Mouse (Mus musculus) thymus, postnatal 14 days (tissue): ENCODE measurements at regions not wholly inside any gene's neighbourhood (a gene's known extent, or its start where the extent isn't known, plus 50 kb on each side); places are given as distances from the start of the nearest gene placed in this dataset.

Experiments
- DNase-seq: peaks from one replicate; pipeline ENCODE4 v3.0.0; 2021

DNA sequence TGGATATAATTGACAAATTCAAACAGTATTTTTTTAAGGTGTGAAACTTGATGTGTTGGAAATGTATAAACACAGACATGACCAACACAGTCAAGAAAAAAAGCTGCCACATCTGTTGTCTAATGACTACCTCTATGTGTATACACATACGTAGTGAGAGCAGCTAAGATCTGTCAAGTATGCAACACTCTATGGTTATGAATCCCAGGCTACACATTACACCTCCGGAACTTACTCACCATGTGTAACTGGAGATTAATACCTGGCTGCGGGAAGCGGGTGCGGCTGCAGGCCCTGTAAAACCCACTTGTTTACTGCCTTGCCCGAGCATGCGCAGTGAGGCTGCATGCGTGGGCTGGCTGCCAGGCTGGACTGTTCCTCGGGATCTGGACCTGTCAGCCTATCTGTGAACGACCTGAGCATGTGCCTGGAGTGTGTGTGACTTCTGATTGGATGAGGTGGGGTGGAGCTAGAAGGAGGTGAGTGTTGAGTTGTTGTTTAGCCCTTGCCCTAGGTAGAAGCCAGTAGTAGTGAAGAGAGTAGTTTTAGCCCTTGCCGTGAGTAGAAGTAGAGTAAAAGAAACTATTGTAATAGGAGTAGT lies 211.1 kb downstream of the Sp3 start:
- no peak for DNase-seq

GRCm38 (mm10) chr2:72773401-72773800 lies 206.8 kb downstream of the Sp3 start:
- no peak for DNase-seq

- peak; percentile 43 for DNase-seq
These were observed 202.9 kb downstream of the Sp3 start for GRCm38 (mm10) chr2:72777330-72777729.

- DNase-seq: no peak
These were observed 202.3 kb downstream of the Sp3 start for GRCm38 (mm10) chr2:72777806-72778510.

- DNase-seq: no peak
These were observed 200.7 kb downstream of the Sp3 start for GRCm38 (mm10) chr2:72779268-72780163.

DNA sequence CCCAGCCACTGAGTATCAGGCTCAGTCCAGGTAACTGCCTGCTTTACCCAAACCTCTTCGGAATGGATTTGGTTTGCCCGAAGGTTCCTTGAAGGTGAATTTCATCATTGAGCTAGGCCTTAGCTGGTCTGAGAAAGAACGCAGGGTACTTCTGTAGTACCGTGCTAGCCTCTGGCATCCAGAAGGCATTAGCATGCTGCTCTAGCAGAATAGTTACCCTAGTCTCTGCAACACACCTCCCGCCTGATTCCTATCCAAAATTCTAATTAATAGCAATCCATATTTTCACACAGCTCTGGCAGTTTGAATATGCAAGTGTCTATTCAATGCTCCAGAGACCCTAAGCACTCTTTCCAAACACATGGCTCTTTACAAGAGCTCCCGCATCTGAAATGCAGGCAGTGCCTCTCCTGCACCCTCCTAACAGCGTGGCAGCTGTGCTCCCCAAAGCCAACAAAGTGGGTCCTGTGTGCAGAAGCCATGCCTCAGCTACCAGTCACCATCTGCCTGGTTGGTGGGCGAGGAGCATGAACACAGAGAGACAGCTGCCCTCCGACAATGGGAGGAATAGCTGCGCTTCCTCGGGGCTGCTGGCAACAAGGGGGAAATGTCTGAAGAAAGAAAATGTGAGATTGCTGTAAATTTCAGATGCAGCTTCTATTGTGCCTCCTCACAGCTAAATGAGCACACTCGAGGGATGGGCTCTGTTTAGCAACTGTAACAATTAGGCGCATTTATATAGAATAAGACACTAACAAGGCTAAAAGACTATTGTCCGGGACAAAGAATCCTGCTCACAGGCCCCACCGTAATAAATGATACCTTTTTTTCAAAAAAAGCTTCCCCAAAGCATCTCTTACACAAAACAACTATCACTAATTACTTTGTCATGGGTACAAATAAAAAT lies 198.6 kb downstream of the Sp3 start:
- no peak for DNase-seq

GRCm38 (mm10) chr2:72782355-72782754 lies 197.9 kb downstream of the Sp3 start:
- no peak for DNase-seq

DNA sequence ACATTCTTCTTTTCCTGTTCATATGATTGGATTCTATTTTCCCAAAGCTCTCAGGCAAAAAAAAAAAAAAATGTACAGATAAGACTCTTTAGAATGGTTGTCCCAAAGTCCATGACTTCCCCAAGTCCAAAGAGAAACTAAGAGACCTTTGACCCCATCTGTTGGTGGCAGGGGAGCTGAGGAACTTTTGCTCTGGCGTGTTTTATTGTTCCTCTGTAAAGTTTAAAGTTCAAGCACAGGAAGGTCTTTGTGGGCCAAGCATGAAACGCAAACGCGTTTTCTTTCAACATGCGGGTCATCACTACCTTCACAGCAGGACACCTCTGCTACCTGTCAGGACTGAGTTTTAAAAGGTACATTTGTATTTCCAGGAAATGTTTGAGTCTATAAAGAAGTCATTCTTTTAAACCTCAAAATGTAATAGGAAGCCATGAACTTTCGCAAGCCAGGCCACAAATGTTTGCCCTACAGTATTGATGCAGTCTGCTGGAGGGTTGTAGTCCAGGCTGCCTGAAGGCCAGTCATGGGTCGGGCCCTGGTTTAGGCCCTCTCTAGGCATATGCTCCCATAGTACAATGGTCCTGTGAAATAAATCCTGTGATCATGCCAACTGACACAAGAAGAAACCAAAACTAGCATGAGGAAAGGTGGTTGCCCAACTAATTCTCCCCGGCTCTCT lies 194.7 kb downstream of the Sp3 start:
- no peak for DNase-seq

DNA sequence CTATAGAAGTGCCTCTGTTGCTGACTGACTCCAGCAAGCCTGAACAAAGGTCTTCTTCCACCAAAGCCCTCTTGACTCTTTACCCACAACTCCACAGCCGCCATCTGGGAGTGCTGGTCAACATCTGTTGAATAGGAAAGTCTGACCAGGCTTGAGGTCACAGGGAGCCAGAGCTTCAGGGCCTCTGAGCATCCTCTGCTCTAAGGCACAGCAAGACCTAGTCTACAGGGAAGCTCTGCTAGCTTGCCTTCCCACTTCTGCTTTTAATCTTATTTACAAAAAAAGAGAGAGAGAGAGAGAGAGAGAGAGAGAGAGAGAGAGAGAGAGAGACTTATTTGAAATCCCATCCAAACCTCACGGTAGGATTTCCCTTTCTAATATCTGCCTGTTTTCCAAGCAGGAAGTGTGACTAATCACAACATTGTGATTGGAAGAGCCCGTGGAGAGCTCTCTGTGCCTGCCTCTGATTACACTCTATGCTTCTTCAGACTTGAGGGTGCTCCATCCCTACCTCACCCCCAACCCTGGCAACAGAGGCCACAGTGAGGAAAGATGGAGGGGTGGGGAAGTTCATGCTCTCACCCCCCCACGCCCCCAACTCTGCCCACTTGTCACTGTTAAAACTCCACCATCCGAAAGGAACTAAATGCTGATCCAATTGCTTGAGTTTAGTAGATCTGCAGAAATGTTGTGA lies 194.1 kb downstream of the Sp3 start:
- DNase-seq: no peak

DNA sequence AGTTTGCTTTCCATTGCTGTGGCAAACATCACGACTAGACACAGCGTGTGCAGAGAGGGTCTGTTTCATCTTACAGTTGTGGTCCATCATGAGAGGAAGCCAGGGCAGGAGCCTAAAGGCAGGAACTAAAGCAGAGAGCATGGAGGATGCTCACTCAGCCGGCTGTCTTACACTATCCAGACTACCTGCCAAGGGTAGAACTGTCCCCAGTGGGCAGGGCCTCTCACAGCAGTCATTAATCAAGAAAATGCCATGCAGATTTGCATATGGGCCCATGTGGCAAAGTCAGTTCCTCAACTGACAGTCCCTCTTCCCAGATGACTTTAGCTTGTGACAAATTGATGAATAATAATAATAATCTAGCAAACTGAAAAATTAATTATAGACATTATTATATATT lies 192.6 kb downstream of the Sp3 start:
- no peak for DNase-seq

DNA sequence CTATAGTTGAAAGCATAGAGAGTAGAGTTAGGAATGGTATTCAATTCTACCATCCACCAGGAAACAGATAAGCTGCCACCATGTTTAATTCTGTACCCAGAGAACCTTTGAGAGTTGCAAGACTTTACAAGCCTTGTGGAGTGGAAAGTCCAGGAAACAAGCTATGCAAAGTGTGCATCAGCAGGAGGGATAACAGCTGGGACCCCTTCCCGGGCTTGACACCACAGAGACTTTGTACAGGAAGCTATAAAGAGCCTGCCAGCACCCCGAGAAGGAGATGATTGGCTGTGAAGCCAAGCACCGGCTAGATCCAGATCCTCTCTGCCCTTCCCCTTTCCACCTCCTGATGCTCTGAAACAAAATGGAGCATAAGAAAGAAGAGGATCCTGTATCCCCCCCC lies 188.8 kb downstream of the Sp3 start:
- DNase-seq: no peak

DNA sequence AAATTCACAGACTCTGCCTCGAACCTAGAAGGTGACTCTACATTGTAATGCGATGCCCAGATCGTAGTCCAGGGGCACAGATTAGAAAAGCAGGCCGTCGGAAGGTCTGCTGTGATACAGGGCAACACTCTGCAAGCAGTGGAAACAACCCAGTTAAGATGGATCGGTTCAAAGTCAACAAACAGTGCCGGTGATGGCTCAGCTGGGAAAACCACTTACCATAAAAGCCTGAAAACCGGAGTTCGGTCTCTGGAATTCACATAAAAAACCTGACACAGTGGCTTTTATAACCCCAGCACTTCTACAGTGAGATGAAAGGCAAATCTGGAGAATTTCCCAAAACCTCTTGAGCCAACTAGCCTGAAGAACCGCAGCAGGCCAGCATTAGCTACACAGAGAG lies 186.8 kb downstream of the Sp3 start:
- no peak for DNase-seq

DNA sequence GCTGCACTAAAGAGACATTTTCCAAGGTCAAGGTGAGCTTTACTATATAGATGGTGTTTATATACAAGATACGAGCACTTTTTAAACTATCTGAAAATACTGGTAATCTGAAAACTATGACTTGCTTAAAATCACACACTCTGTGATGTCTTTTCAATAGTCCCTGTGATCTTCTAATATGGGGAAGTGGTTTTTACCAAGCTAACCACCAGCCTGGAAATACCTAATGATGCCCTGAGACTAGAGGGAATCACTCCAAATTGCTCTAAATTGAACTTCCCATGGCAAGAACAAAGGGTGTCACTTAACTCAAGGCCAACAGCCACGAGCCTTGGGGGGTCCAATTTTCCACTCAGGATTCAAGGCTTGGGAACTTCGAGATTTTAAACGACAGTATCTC lies 185.7 kb downstream of the Sp3 start:
- no peak for DNase-seq

DNA sequence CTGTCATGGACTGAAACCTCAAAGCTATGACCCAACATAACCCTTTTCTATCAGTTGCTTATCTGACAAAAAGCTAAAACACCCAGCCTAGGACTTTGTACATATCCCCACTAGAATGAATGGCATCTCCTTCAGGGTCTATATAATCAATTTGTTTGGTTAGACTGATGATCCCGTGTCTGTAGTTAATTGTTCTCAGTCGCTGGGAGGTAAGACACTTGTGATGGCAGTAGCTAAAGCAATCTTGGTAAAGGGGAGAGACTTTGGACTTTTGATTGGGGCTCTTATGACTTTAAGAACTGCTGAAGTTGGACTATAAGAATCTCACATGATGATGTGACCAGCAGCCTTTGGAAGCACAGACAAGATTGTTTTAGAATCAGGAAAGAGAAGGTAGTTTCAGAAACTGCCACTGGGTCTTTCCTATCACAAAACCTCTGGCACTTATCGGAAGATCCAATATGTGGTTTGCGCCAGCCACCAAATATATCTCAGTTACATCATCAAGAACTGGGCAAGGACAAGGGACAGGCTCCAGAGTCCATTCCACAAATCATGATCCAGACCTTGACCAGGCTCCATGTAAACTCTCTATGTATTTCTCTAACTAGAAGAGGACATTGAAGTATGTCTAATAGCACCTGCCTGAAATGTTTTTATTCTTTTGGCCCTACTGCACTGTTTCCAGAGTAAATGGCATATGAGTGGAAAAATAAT lies 183.1 kb downstream of the Sp3 start:
- DNase-seq: no peak

DNA sequence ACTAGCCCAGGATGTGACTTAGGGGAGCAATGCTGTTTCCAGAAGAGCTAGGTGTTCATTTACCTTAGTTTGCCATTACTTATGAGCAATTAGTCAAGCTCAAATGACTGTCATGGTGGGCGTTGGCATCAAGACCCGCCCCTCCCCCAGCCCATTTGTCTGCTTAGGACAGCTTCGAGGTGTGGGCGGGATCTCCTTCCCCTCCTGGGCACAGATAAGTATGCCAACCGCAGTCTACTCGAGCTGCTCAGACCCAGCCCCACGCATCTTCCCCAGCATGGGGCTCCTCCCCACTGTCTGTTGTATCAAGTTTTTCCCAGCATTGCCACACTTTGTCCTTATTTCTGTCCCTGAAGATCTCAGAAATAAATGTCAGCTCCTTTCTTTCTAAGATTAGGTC lies 179.6 kb downstream of the Sp3 start:
- DNase-seq: no peak

- no peak for DNase-seq
These were observed 166.8 kb downstream of the Sp3 start for GRCm38 (mm10) chr2:72813282-72813974.

GRCm38 (mm10) chr2:72825251-72825650 lies 155.0 kb downstream of the Sp3 start:
- no peak for DNase-seq

GRCm38 (mm10) chr2:72829139-72829538 lies 151.1 kb downstream of the Sp3 start:
- DNase-seq: no peak

GRCm38 (mm10) chr2:72832770-72833169 lies 147.5 kb downstream of the Sp3 start:
- no peak for DNase-seq

DNA sequence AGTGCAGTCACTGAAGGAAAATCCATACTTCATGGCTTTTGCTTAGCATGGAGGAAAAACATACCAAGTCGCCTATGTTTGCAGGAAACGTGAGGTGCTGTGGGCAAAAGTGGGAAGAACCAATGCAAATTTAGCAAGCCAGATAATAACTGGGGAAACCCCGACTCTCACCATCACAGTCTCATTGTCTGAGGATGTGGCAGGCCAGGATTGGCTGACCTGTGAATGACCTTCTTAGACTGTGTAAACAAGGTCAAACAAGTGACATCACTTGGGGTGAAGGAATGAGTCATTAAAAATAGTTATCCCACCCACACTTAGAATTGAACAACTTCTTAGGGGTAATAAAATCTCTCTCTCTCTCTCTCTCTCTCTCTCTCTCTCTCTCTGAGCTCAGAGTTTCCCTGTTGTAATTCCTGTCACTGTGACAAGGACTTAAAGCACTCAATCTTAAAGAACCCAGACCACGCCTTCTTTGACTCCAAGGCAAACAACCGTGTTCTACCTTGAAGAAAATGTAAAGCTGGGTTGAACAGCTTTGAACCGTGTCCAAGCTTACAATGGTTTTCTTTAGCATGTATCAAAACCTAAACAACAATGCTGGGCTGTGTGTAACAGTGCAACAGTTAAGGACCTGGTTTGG lies 142.0 kb downstream of the Sp3 start:
- DNase-seq: no peak
